Mouse (Mus musculus): Measurements from ENCODE around the gene Etv6. TPM values are rescaled to one million over a fixed set of nuclear protein-coding genes. Genes with fewer than 3 reads are reported as not detected.

The Etv6 gene
- polyA plus RNA-seq, 1 experiment from 2014 or later = 12.6 TPM

GRCm38 (mm10) chr6:134048965-134049364, 13.5 kb downstream of the Etv6 start:
- Histone ChIP-seq H3K27ac (ENCODE audit: low read length) (no peak overlapping the region), H3K36me3 (ENCODE audit: control insufficient read depth, insufficient read depth, low read length) (no peaks in the 10 kb centered on the region), H3K4me1 (replicated peaks; ENCODE audit: control insufficient read depth, insufficient read depth, low read length) (peaks cover 20% of the 10 kb centered on the region), H3K9ac (ENCODE audit: low read length) (no peak overlapping the region), H3K4me3 (ENCODE audit: low read length) (no peak overlapping the region), H3K27me3 (ENCODE audit: control insufficient read depth, insufficient read depth, low read depth, low read length) (no peaks in the 10 kb centered on the region), H3K4me2 (ENCODE audit: low read depth, low read length) (no peak overlapping the region), H3K9me3 (ENCODE audit: control insufficient read depth, low read length) (no peaks in the 10 kb centered on the region)
- 88% methylated on average over 6 of the region's 6 CpGs for WGBS
- no peak for ATAC-seq (ENCODE audit: low read depth)

- Histone ChIP-seq H3K4me2 (ENCODE audit: low read depth, low read length) (no peak overlapping the region), H3K9me3 (ENCODE audit: control insufficient read depth, low read length) (no peaks in the 10 kb centered on the region), H3K27me3 (ENCODE audit: control insufficient read depth, insufficient read depth, low read depth, low read length) (no peaks in the 10 kb centered on the region), H3K27ac (ENCODE audit: low read length) (no peak overlapping the region), H3K4me1 (replicated peaks; ENCODE audit: control insufficient read depth, insufficient read depth, low read length) (peaks cover 17% of the 10 kb centered on the region), H3K9ac (ENCODE audit: low read length) (no peak overlapping the region), H3K4me3 (ENCODE audit: low read length) (no peak overlapping the region), H3K36me3 (ENCODE audit: control insufficient read depth, insufficient read depth, low read length) (no peaks in the 10 kb centered on the region)
- ATAC-seq (ENCODE audit: low read depth) = no peak
- 78% methylated on average over 8 of the region's 8 CpGs for WGBS
Observed at GRCm38 (mm10) chr6:134050466-134050865, 15.0 kb downstream of the Etv6 start.

GRCm38 (mm10) chr6:134051950-134052349, 16.4 kb downstream of the Etv6 start:
- no peaks in the 10 kb centered on the region for H3K9me3 ChIP-seq (ENCODE audit: control insufficient read depth, low read length)
- no peak for ATAC-seq (ENCODE audit: low read depth)
- no peaks in the 10 kb centered on the region for H3K36me3 ChIP-seq (ENCODE audit: control insufficient read depth, insufficient read depth, low read length)
- no peaks in the 10 kb centered on the region for H3K27me3 ChIP-seq (ENCODE audit: control insufficient read depth, insufficient read depth, low read depth, low read length)
- 67% methylated on average over 7 of the region's 7 CpGs for WGBS
- no peak overlapping the region for H3K4me2 ChIP-seq (ENCODE audit: low read depth, low read length)
- H3K4me1 ChIP-seq (replicated peaks; ENCODE audit: control insufficient read depth, insufficient read depth, low read length) = peaks cover 16% of the 10 kb centered on the region
- H3K4me3 ChIP-seq (ENCODE audit: low read length) = no peak overlapping the region
- H3K9ac ChIP-seq (ENCODE audit: low read length) = no peak overlapping the region
- H3K27ac ChIP-seq (ENCODE audit: low read length) = no peak overlapping the region

GRCm38 (mm10) chr6:134053146-134053545, 17.6 kb downstream of the Etv6 start:
- H3K4me3 ChIP-seq (ENCODE audit: low read length) = no peak overlapping the region
- no peaks in the 10 kb centered on the region for H3K27me3 ChIP-seq (ENCODE audit: control insufficient read depth, insufficient read depth, low read depth, low read length)
- H3K4me2 ChIP-seq (ENCODE audit: low read depth, low read length) = no peak overlapping the region
- H3K9me3 ChIP-seq (ENCODE audit: control insufficient read depth, low read length) = no peaks in the 10 kb centered on the region
- H3K9ac ChIP-seq (ENCODE audit: low read length) = no peak overlapping the region
- 84% methylated on average over 10 of the region's 10 CpGs for WGBS
- H3K4me1 ChIP-seq (replicated peaks; ENCODE audit: control insufficient read depth, insufficient read depth, low read length) = peaks cover 6% of the 10 kb centered on the region
- no peak for ATAC-seq (ENCODE audit: low read depth)
- H3K27ac ChIP-seq (ENCODE audit: low read length) = no peak overlapping the region
- no peaks in the 10 kb centered on the region for H3K36me3 ChIP-seq (ENCODE audit: control insufficient read depth, insufficient read depth, low read length)

GRCm38 (mm10) chr6:134053566-134053965, 18.1 kb downstream of the Etv6 start:
- WGBS = 58% methylated on average over 7 of the region's 7 CpGs
- Histone ChIP-seq H3K27ac (ENCODE audit: low read length) (no peak overlapping the region), H3K4me3 (ENCODE audit: low read length) (no peak overlapping the region), H3K9me3 (ENCODE audit: control insufficient read depth, low read length) (no peaks in the 10 kb centered on the region), H3K36me3 (ENCODE audit: control insufficient read depth, insufficient read depth, low read length) (no peaks in the 10 kb centered on the region), H3K9ac (ENCODE audit: low read length) (no peak overlapping the region), H3K4me2 (ENCODE audit: low read depth, low read length) (no peak overlapping the region), H3K4me1 (replicated peaks; ENCODE audit: control insufficient read depth, insufficient read depth, low read length) (peaks cover 6% of the 10 kb centered on the region), H3K27me3 (ENCODE audit: control insufficient read depth, insufficient read depth, low read depth, low read length) (no peaks in the 10 kb centered on the region)
- no peak for ATAC-seq (ENCODE audit: low read depth)

GRCm38 (mm10) chr6:134055588-134055987, 20.1 kb downstream of the Etv6 start:
- no peak for ATAC-seq (ENCODE audit: low read depth)
- no peak overlapping the region for H3K4me2 ChIP-seq (ENCODE audit: low read depth, low read length)
- no peak overlapping the region for H3K27ac ChIP-seq (ENCODE audit: low read length)
- peaks cover 11% of the 10 kb centered on the region for H3K4me1 ChIP-seq (replicated peaks; ENCODE audit: control insufficient read depth, insufficient read depth, low read length)
- 69% methylated on average over 7 of the region's 7 CpGs for WGBS
- H3K9ac ChIP-seq (ENCODE audit: low read length) = no peak overlapping the region
- H3K27me3 ChIP-seq (ENCODE audit: control insufficient read depth, insufficient read depth, low read depth, low read length) = no peaks in the 10 kb centered on the region
- no peak overlapping the region for H3K4me3 ChIP-seq (ENCODE audit: low read length)
- no peaks in the 10 kb centered on the region for H3K36me3 ChIP-seq (ENCODE audit: control insufficient read depth, insufficient read depth, low read length)
- no peaks in the 10 kb centered on the region for H3K9me3 ChIP-seq (ENCODE audit: control insufficient read depth, low read length)

GRCm38 (mm10) chr6:134058451-134058850, 23.0 kb downstream of the Etv6 start:
- Histone ChIP-seq H3K4me1 (replicated peaks; ENCODE audit: control insufficient read depth, insufficient read depth, low read length) (peaks cover 11% of the 10 kb centered on the region), H3K4me3 (ENCODE audit: low read length) (no peak overlapping the region), H3K27me3 (ENCODE audit: control insufficient read depth, insufficient read depth, low read depth, low read length) (no peaks in the 10 kb centered on the region), H3K4me2 (ENCODE audit: low read depth, low read length) (no peak overlapping the region), H3K9ac (ENCODE audit: low read length) (no peak overlapping the region), H3K9me3 (ENCODE audit: control insufficient read depth, low read length) (no peaks in the 10 kb centered on the region), H3K36me3 (ENCODE audit: control insufficient read depth, insufficient read depth, low read length) (no peaks in the 10 kb centered on the region), H3K27ac (ENCODE audit: low read length) (no peak overlapping the region)
- 53% methylated on average over 4 of the region's 4 CpGs for WGBS
- no peak for ATAC-seq (ENCODE audit: low read depth)

- Histone ChIP-seq H3K9me3 (ENCODE audit: control insufficient read depth, low read length) (no peaks in the 10 kb centered on the region), H3K9ac (ENCODE audit: low read length) (no peak overlapping the region), H3K27ac (ENCODE audit: low read length) (no peak overlapping the region), H3K36me3 (ENCODE audit: control insufficient read depth, insufficient read depth, low read length) (no peaks in the 10 kb centered on the region), H3K4me2 (ENCODE audit: low read depth, low read length) (no peak overlapping the region), H3K4me3 (ENCODE audit: low read length) (no peak overlapping the region), H3K27me3 (ENCODE audit: control insufficient read depth, insufficient read depth, low read depth, low read length) (no peaks in the 10 kb centered on the region), H3K4me1 (replicated peaks; ENCODE audit: control insufficient read depth, insufficient read depth, low read length) (peaks cover 14% of the 10 kb centered on the region)
- WGBS = 80% methylated on average over 10 of the region's 10 CpGs
- no peak for ATAC-seq (ENCODE audit: low read depth)
Observed at GRCm38 (mm10) chr6:134058886-134059551, 23.5 kb downstream of the Etv6 start.

GRCm38 (mm10) chr6:134059552-134059891, 24.0 kb downstream of the Etv6 start:
- Histone ChIP-seq H3K4me2 (ENCODE audit: low read depth, low read length) (no peak overlapping the region), H3K4me1 (replicated peaks; ENCODE audit: control insufficient read depth, insufficient read depth, low read length) (peaks cover 14% of the 10 kb centered on the region), H3K27me3 (ENCODE audit: control insufficient read depth, insufficient read depth, low read depth, low read length) (no peaks in the 10 kb centered on the region), H3K27ac (ENCODE audit: low read length) (no peak overlapping the region), H3K9me3 (ENCODE audit: control insufficient read depth, low read length) (no peaks in the 10 kb centered on the region), H3K36me3 (ENCODE audit: control insufficient read depth, insufficient read depth, low read length) (no peaks in the 10 kb centered on the region), H3K4me3 (ENCODE audit: low read length) (no peak overlapping the region), H3K9ac (ENCODE audit: low read length) (no peak overlapping the region)
- ATAC-seq (ENCODE audit: low read depth) = no peak
- 66% methylated on average over 10 of the region's 10 CpGs for WGBS

- Histone ChIP-seq H3K4me1 (replicated peaks; ENCODE audit: control insufficient read depth, insufficient read depth, low read length) (peaks cover 19% of the 10 kb centered on the region), H3K4me2 (ENCODE audit: low read depth, low read length) (no peak overlapping the region), H3K36me3 (ENCODE audit: control insufficient read depth, insufficient read depth, low read length) (no peaks in the 10 kb centered on the region), H3K9ac (ENCODE audit: low read length) (no peak overlapping the region), H3K27ac (ENCODE audit: low read length) (no peak overlapping the region), H3K9me3 (ENCODE audit: control insufficient read depth, low read length) (no peaks in the 10 kb centered on the region), H3K4me3 (ENCODE audit: low read length) (no peak overlapping the region), H3K27me3 (ENCODE audit: control insufficient read depth, insufficient read depth, low read depth, low read length) (no peaks in the 10 kb centered on the region)
- WGBS = 77% methylated on average over 9 of the region's 9 CpGs
- ATAC-seq (ENCODE audit: low read depth) = no peak
Observed at GRCm38 (mm10) chr6:134060036-134060435, 24.5 kb downstream of the Etv6 start.
